Mouse (Mus musculus) neural tube, embryonic 13.5 days (tissue): ENCODE data around the gene Plscr1. TPM values are rescaled to one million over a fixed set of nuclear protein-coding genes. Genes with fewer than 3 reads are reported as not detected.

Experiments
- microRNA-seq: library from miRNA; unstranded; fragments of <30 nt; microRNA quantifications from one replicate; pipeline ENCODE4, GENCODE M21; 2016
- polyA plus RNA-seq: library from polyadenylated mRNA; unstranded; fragments of >200 nt; fragmentation: Nextera tagmentation; extraction: Ambion mirVana; gene quantifications from 2 replicates; pipeline ENCODE4 v1.2.1, GENCODE M21; 2015

Gene Plscr1
- polyA plus RNA-seq, 1 experiment from 2014 or later = 10.9 TPM

Small RNA genes lying within 50 kb of the gene (microRNA-seq; reads per million reads assigned to microRNA genes)
- not detected for gene Mir6386

Other genes with a start within 250 kb of the Plscr1 start
- gene Plscr5, start 56.8 kb upstream of the Plscr1 start, polyA plus RNA-seq = 0.84 and 1.2 TPM in 2 replicates
- 1.1 and 1.3 TPM in 2 replicates for gene Plscr2, start 25.9 kb downstream of the Plscr1 start, polyA plus RNA-seq
- gene 1700057G04Rik, start 59.6 kb downstream of the Plscr1 start, polyA plus RNA-seq = not detected in 2 replicates
- gene Plscr4, start 207.6 kb downstream of the Plscr1 start, polyA plus RNA-seq = 3.4 and 3.8 TPM in 2 replicates